Mouse (Mus musculus): ENCODE measurements around the gene Ap3b1. TPM values are rescaled to one million over a fixed set of nuclear protein-coding genes. Genes with fewer than 3 reads are reported as not detected.

Ap3b1 gene
- polyA plus RNA-seq, 1 experiment from 2014 or later: 28.1 TPM

- H3K4me1 ChIP-seq (replicated peaks): peaks cover 48% of the 10 kb centered on the region
- ATAC-seq: no peak
- no peaks in the 10 kb centered on the region for H3K36me3 ChIP-seq
- no peak overlapping the region for H3K9ac ChIP-seq (replicated peaks)
- H3K4me3 ChIP-seq (replicated peaks): no peak overlapping the region
- no peaks in the 10 kb centered on the region for H3K9me3 ChIP-seq
- H3K27ac ChIP-seq: no peak overlapping the region
- H3K4me2 ChIP-seq (replicated peaks): no peak overlapping the region
- WGBS: 83% methylated on average over 7 of the region's 7 CpGs
- peaks cover 91% of the 10 kb centered on the region for H3K27me3 ChIP-seq
Measured at GRCm38 (mm10) chr13:94573833-94574232, 215.1 kb downstream of the Ap3b1 start.

GRCm38 (mm10) chr13:94575607-94576398 lies 217.0 kb downstream of the Ap3b1 start:
- peak overlapping the region; percentile 36 for H3K9ac ChIP-seq (replicated peaks)
- H3K4me2 ChIP-seq (replicated peaks): peak overlapping the region; percentile 44
- H3K27ac ChIP-seq: peak overlapping the region; percentile 64
- H3K4me3 ChIP-seq (replicated peaks): peak overlapping the region; percentile 5; the same call in 1 of the 2 replicates
- no peaks in the 10 kb centered on the region for H3K36me3 ChIP-seq
- H3K9me3 ChIP-seq: no peaks in the 10 kb centered on the region
- 2% methylated on average over 17 of the region's 17 CpGs for WGBS
- H3K27me3 ChIP-seq: peaks cover 90% of the 10 kb centered on the region
- H3K4me1 ChIP-seq (replicated peaks): peaks cover 43% of the 10 kb centered on the region
- ATAC-seq: peak; percentile 95

- H3K9ac ChIP-seq (replicated peaks): 0 out of 2 replicates have a peak overlapping the region, but pooled peaks have one; percentile 4
- peak overlapping the region; percentile 5; the same call in 1 of the 2 replicates for H3K4me3 ChIP-seq (replicated peaks)
- peak; percentile 34 for ATAC-seq
- peaks cover 85% of the 10 kb centered on the region for H3K27me3 ChIP-seq
- H3K27ac ChIP-seq: peak overlapping the region; percentile 64
- no peaks in the 10 kb centered on the region for H3K9me3 ChIP-seq
- peaks cover 43% of the 10 kb centered on the region for H3K4me1 ChIP-seq (replicated peaks)
- no peaks in the 10 kb centered on the region for H3K36me3 ChIP-seq
- H3K4me2 ChIP-seq (replicated peaks): peak overlapping the region; percentile 44
- 11% methylated on average over 20 of the region's 22 CpGs for WGBS
Measured at GRCm38 (mm10) chr13:94576399-94577176, 217.8 kb downstream of the Ap3b1 start.

- Histone ChIP-seq H3K4me2 (replicated peaks) (no peak overlapping the region), H3K36me3 (no peaks in the 10 kb centered on the region), H3K4me3 (replicated peaks) (no peak overlapping the region), H3K9me3 (no peaks in the 10 kb centered on the region), H3K27me3 (peaks cover 85% of the 10 kb centered on the region), H3K27ac (peak overlapping the region; percentile 64; the same call in 1 of the 2 replicates), H3K9ac (replicated peaks) (no peak overlapping the region), H3K4me1 (replicated peaks) (peaks cover 43% of the 10 kb centered on the region)
- 51% methylated on average over 2 of the region's 2 CpGs for WGBS
- no peak for ATAC-seq
Measured at GRCm38 (mm10) chr13:94577177-94577540, 218.4 kb downstream of the Ap3b1 start.

GRCm38 (mm10) chr13:94595289-94595688 lies 236.5 kb downstream of the Ap3b1 start:
- 1% methylated on average over 14 of the region's 14 CpGs for WGBS
- Histone ChIP-seq H3K27me3 (peaks cover 99% of the 10 kb centered on the region), H3K27ac (peak overlapping the region; percentile 35; the same call in 1 of the 2 replicates), H3K4me3 (replicated peaks) (no peak overlapping the region), H3K4me1 (replicated peaks) (peaks cover 18% of the 10 kb centered on the region), H3K36me3 (no peaks in the 10 kb centered on the region), H3K9me3 (no peaks in the 10 kb centered on the region), H3K4me2 (replicated peaks) (peak overlapping the region; percentile 53), H3K9ac (replicated peaks) (no peak overlapping the region)
- peak; percentile 84 for ATAC-seq

- Histone ChIP-seq H3K9ac (replicated peaks) (peak overlapping the region; percentile 36; the same call in 1 of the 2 replicates), H3K4me3 (replicated peaks) (peak overlapping the region; percentile 30), H3K9me3 (no peaks in the 10 kb centered on the region), H3K4me2 (replicated peaks) (peak overlapping the region; percentile 53), H3K27me3 (peaks cover 99% of the 10 kb centered on the region), H3K4me1 (replicated peaks) (peaks cover 18% of the 10 kb centered on the region), H3K36me3 (no peaks in the 10 kb centered on the region), H3K27ac (peak overlapping the region; percentile 56; the same call in 1 of the 2 replicates)
- ATAC-seq: peak; percentile 82
- WGBS: 1% methylated on average over 38 of the region's 38 CpGs
Measured at GRCm38 (mm10) chr13:94595701-94596361, 237.1 kb downstream of the Ap3b1 start.

GRCm38 (mm10) chr13:94596386-94597033 lies 237.8 kb downstream of the Ap3b1 start:
- H3K9me3 ChIP-seq: no peaks in the 10 kb centered on the region
- H3K9ac ChIP-seq (replicated peaks): peak overlapping the region; percentile 36; the same call in 1 of the 2 replicates
- H3K4me3 ChIP-seq (replicated peaks): peak overlapping the region; percentile 30
- H3K27me3 ChIP-seq: peaks cover 99% of the 10 kb centered on the region
- no peaks in the 10 kb centered on the region for H3K36me3 ChIP-seq
- 13% methylated on average over 20 of the region's 20 CpGs for WGBS
- H3K4me1 ChIP-seq (replicated peaks): peaks cover 18% of the 10 kb centered on the region
- no peak for ATAC-seq
- peak overlapping the region; percentile 53 for H3K4me2 ChIP-seq (replicated peaks)
- 0 out of 2 replicates have a peak overlapping the region, but pooled peaks have one; percentile 56 for H3K27ac ChIP-seq

GRCm38 (mm10) chr13:94599718-94600117 lies 241.0 kb downstream of the Ap3b1 start:
- 53% methylated on average over 8 of the region's 8 CpGs for WGBS
- Histone ChIP-seq H3K27ac (no peak overlapping the region), H3K36me3 (no peaks in the 10 kb centered on the region), H3K9ac (replicated peaks) (no peak overlapping the region), H3K4me1 (replicated peaks) (peaks cover 18% of the 10 kb centered on the region), H3K9me3 (no peaks in the 10 kb centered on the region), H3K27me3 (peaks cover 99% of the 10 kb centered on the region), H3K4me3 (replicated peaks) (no peak overlapping the region), H3K4me2 (replicated peaks) (no peak overlapping the region)
- ATAC-seq: no peak

- Histone ChIP-seq H3K36me3 (no peaks in the 10 kb centered on the region), H3K9me3 (no peaks in the 10 kb centered on the region), H3K4me3 (replicated peaks) (no peak overlapping the region), H3K27ac (no peak overlapping the region), H3K4me1 (replicated peaks) (peaks cover 17% of the 10 kb centered on the region), H3K27me3 (peaks cover 91% of the 10 kb centered on the region), H3K9ac (replicated peaks) (no peak overlapping the region), H3K4me2 (replicated peaks) (no peak overlapping the region)
- 86% methylated on average over 9 of the region's 9 CpGs for WGBS
- no peak for ATAC-seq
Measured at GRCm38 (mm10) chr13:94607035-94607860, 248.5 kb downstream of the Ap3b1 start.

GRCm38 (mm10) chr13:94607861-94608223 lies 249.1 kb downstream of the Ap3b1 start:
- no peak for ATAC-seq
- H3K36me3 ChIP-seq: no peaks in the 10 kb centered on the region
- H3K4me1 ChIP-seq (replicated peaks): peaks cover 17% of the 10 kb centered on the region
- no peak overlapping the region for H3K27ac ChIP-seq
- 46% methylated on average over 7 of the region's 7 CpGs for WGBS
- H3K4me2 ChIP-seq (replicated peaks): no peak overlapping the region
- peaks cover 89% of the 10 kb centered on the region for H3K27me3 ChIP-seq
- H3K4me3 ChIP-seq (replicated peaks): no peak overlapping the region
- no peaks in the 10 kb centered on the region for H3K9me3 ChIP-seq
- H3K9ac ChIP-seq (replicated peaks): no peak overlapping the region

Measured in midbrain, embryonic 13.5 days (tissue).